Mouse (Mus musculus) spleen, adult 2 months (tissue): Measurements from ENCODE around the gene Rnf123.

Experiments
- CTCF ChIP-seq: fragments of 200-500 bp; IDR thresholded peaks from 2 replicates; pipeline ENCODE4 v1.5.1; 2011; ENCODE audit warnings: mild to moderate bottlenecking, inconsistent platforms; ENCODE audit not compliant: insufficient read depth, insufficient read length, insufficient replicate concordance; ENCODE audit errors: extremely low read depth
- POLR2A ChIP-seq: fragments of 200-500 bp; IDR thresholded peaks from 2 replicates; pipeline ENCODE4 v1.6.1; 2011; ENCODE audit warnings: low read depth, low read length, inconsistent platforms

DNA sequence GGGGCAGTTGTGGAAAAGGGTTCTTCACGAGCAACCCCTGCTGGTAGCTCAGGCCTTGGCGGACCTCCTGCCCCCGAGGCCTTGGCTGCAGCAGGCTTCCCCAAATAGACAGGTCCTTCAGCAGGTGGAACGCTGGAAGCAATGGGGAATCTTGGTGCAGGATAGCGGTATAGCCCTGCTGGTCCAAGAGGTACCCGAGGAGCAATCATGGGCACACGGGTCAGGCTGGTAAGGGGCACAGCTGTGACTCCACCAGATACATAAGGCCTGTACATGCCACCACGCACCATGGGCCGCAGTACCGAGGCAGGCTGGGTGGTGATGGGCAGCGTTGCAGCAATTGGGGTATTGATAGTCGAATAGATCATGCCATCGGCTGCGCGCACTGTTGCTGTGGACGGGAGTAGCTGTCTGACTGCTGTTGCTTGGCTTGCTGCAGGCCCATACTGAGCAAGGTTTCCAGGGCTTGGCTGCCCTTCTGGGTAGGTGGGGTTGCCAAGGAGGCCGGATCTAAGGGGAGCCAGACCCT, 28.5 kb upstream of the Rnf123 start:
- no peak for TF ChIP-seq CTCF
- TF ChIP-seq POLR2A = no peak
